Mouse (Mus musculus): Measurements from ENCODE around the gene Psmc3ip. TPM values are rescaled to one million over a fixed set of nuclear protein-coding genes. Genes with fewer than 3 reads are reported as not detected.

The Psmc3ip gene
- total RNA-seq, 2 experiments from 2014 or later: 2.7 to 4.9 TPM

- peak; percentile 99 for DNase-seq (ENCODE audit: low spot score in 2 of 2)
Observed at GRCm38 (mm10) chr11:101119761-101120544, 24.7 kb upstream of the Psmc3ip start, which contains the start of the genes Retreg3 and Tubg1. Gene Retreg3 (minus strand): TSS chr11:101119893. Gene Tubg1 (plus strand): TSS chr11:101119938.

GRCm38 (mm10) chr11:101119131-101119760 lies 24.0 kb upstream of the Psmc3ip start:
- DNase-seq (ENCODE audit: low spot score in 2 of 2): no peak

- no peak for DNase-seq (ENCODE audit: low spot score in 2 of 2)
Observed at GRCm38 (mm10) chr11:101118105-101118504, 22.9 kb upstream of the Psmc3ip start.

- DNase-seq (ENCODE audit: low spot score in 2 of 2): no peak
Observed at GRCm38 (mm10) chr11:101115564-101115963, 20.3 kb upstream of the Psmc3ip start.

- no peak for DNase-seq (ENCODE audit: low spot score in 2 of 2)
Observed at GRCm38 (mm10) chr11:101112186-101112585, 16.9 kb upstream of the Psmc3ip start.

DNA sequence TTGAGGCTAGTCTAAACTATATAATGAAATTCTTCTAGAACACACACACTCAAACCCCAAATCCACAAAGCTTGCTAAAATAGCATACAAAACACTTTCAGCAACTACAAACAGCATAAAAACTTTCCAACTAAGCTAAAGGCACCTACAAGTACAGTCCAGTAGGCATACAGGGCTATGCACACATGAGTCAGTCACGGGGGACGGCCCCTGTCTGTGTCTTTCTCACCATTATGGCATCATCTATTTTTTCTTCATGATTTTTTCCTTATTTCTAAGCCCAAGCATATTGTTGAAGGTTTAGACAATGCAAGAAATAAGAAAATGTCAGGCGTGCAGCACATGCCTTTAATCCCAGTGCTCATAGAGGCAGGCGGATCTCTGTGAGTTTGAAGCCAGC lies 15.9 kb upstream of the Psmc3ip start:
- DNase-seq (ENCODE audit: low spot score in 2 of 2): no peak

DNA sequence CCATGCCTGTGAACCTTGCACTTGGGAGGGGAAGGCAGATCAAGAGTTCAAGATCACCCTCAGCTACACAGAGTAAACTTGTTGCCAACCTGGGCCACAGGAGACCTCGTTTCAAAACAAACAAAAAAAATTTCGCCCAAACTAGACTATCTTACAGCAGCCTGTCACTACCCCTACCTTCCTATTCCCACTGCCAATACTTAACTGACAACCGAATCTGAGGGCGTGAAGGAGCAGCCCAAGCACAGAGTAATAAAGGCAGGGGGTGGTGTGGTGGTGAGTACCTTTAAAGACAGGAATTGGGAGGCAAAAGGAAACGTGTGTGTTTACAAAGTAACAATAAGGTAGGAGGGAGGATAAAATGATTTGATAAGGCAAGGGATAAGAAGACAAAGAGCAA lies 15.5 kb upstream of the Psmc3ip start:
- no peak for DNase-seq (ENCODE audit: low spot score in 2 of 2)

GRCm38 (mm10) chr11:101109351-101109750 lies 14.1 kb upstream of the Psmc3ip start:
- no peak for DNase-seq (ENCODE audit: low spot score in 2 of 2)

DNA sequence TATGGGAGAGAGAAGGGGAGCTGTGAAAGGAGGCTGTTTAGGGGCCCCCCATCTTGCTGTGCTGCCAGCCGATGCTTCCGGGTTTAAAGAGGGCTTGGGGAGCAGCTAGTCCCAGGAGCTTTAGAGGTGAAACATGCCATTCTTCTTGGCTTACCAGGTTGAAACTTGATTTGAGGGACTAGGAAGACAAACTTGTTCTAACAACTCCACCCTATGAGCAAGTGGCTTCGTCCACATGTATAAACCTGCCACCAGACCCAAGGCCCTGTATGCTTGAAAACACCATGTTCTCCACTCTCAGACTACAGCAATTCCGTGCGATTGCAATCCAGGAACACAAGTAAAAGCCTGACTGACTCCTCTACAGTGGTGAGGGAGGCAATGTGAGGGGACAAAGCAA lies 7.8 kb upstream of the Psmc3ip start:
- no peak for DNase-seq (ENCODE audit: low spot score in 2 of 2)

GRCm38 (mm10) chr11:101098231-101098630 lies 3.0 kb upstream of the Psmc3ip start:
- DNase-seq (ENCODE audit: low spot score in 2 of 2): no peak

DNA sequence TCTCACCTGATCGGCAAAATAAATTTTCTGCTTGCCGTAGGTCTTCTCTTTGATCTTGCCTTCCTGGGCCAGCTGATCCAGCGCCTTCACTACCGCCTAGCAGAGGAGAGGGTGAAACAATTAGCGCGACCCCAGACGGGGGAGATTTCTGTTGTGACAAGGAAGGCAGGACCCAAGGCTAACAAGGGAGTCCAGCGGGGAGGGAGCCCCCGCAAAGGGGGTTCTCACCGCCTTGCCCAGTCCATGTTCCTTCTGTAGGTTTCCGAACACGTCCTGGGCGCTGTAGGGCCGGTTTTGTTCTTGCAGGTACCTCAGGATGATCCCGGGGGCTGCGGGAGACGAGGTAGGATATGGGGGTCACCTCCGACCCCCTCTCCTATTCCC lies 314 bp downstream of the Psmc3ip start:
- DNase-seq (ENCODE audit: low spot score in 2 of 2): peak in 1 of 2 experiments; percentile 44

DNA sequence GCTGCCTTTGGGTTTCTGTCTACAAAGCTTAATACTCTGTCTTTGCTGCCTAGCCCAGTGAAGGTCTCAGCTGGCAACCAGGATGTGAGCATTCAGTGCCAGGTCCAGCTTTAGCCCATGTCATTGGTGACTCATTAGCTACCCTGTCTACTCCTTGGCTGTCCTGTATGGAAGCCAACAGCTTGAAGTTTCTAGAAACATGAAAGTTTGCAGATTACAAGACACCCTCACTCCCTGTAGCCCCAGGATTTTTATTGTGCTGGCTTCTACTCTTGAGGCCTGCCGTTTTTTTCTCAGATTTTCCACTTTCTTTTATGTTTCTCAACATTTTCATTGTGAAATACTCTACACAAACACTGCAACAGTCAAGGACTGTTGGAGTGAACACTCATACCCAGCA lies 5.3 kb downstream of the Psmc3ip start:
- no peak for DNase-seq (ENCODE audit: low spot score in 2 of 2)

- DNase-seq (ENCODE audit: low spot score in 2 of 2): no peak
Observed at GRCm38 (mm10) chr11:101087682-101088055, 7.6 kb downstream of the Psmc3ip start.

DNA sequence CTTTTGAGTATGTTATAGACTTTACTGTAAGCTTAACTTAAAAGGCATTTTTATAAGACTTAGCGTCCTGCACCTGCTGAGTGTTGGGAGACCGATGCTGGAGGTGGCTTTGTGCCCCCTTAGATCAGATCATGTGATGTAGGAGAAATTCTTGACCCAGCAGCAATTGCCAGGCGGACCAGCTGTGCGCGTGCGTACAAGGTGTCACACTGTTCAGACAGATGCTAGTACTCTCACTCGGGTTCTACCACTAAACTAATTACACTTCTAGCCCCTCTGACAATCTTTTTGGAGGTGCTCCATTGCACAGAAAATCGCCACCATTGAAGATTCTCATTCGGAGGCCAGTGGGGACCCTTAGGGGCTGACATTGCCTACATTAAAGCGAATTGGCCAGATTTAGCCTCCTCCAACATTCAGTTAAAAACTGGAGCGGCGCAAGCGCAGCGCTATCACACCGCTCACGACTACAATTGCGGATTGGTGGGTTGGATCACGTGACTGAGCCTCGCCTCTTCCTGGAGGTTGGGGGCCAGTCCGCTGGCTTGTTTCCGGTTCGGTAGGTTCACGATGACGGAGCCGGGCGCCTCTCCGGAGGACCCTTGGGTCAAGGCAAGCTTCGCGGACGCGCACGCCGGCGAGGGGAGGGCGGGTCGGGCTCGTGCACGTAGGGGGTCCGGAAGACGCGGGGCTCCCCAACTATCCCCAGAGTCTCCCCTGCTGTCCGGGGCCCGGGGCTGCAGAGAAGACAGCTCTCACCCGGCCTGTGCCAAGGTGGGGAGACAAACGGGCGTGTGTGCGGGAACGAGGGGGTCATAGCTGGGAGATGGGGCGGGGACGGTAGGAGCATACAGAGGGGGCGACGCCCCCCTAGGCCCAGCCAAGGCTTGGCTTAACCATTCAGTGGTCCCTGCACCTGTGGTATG lies 8.2 kb downstream of the Psmc3ip start, which contains the start of gene Mlx:
Mlx (plus strand) TSS at position 522 of the 926 bp plus-strand sequence.
- peak; percentile 88 to 94 for DNase-seq (ENCODE audit: low spot score in 2 of 2)

- DNase-seq (ENCODE audit: low spot score in 2 of 2): no peak
Observed at GRCm38 (mm10) chr11:101086323-101086674, 8.9 kb downstream of the Psmc3ip start.

GRCm38 (mm10) chr11:101085617-101086322 lies 9.5 kb downstream of the Psmc3ip start:
- DNase-seq (ENCODE audit: low spot score in 2 of 2): no peak

DNA sequence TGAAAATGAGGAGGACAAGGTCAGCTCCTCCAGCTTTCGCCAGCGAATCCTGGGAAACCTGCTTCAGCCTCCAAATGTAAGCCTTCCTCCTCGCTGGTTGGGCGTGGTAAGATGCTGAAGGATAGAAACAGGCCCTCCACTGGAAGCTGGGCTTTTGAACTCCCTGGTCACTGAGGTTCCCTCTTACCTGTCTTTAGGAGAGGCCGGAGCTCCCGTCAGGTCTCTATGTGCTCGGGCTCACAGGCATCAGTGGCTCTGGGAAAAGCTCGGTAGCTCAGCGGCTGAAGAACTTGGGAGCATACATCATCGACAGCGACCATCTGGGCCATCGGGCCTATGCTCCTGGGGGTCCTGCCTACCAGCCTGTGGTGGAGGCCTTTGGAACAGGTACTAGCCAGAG lies 10.4 kb downstream of the Psmc3ip start:
- no peak for DNase-seq (ENCODE audit: low spot score in 2 of 2)

- no peak for DNase-seq (ENCODE audit: low spot score in 2 of 2)
Observed at GRCm38 (mm10) chr11:101084246-101084645, 11.0 kb downstream of the Psmc3ip start.

- DNase-seq (ENCODE audit: low spot score in 2 of 2): no peak
Observed at GRCm38 (mm10) chr11:101083083-101083697, 12.0 kb downstream of the Psmc3ip start.
